ENCODE assay signal across 10 mouse cellular contexts in the genomic region with DNA sequence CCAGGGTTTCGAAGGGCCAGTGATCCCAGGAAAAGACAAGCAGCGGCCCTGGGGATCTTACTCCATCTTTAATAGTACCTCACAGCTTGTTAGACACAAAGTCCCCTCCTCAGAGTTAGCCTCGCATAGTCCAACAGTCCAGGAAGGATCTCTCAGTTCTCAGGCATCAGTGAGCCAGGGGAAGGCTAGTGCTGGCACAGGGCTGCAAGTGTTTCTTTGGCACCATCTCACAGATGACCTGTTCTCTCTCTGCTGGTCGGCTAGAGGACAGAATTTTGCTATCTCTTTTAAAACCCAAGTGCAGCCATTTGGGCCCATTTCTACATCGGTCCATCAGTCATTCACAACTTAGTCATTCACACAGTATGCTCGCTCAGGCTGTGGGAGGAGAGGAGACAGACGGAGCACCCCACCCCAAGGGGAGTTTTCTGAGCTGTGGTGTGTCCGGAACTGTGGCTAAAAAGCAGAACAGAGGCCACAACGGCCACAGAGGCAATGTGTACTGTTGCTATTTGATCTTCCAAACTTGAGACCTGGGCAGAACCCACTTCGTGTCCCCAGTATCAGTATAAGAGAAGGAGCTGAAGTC. TPM values are rescaled to one million over a fixed set of nuclear protein-coding genes. Genes with fewer than 3 reads are reported as not detected.
A peak's percentile ranks its signal among the peaks of the same experiment; 100 is the strongest.
DNase-seq lines count a peak whose midpoint lies in the region; ATAC-seq lines count a peak whose summit lies in the region.
"Had no signal": no experiment of that assay in that cellular context is flagged by ENCODE, and none has a peak within 500 bp of the region (broad histone marks: within the 10 kb centered on the region; RNA-seq: fewer than 3 reads in every experiment).

No protein-coding gene starts in this region.

- intact Hi-C loops in heart, postnatal 36 days (cut with DNase I), result no loop called here

- H3K27me3 ChIP-seq in heart, embryonic 12.5 days (replicated peaks), result no peaks in the 10 kb centered on the region
- peaks cover 46% of the 10 kb centered on the region for H3K27me3 ChIP-seq in liver, embryonic 12.5 days (replicated peaks)
- H3K27me3 ChIP-seq in embryonic facial prominence, embryonic 12.5 days, result no peaks in the 10 kb centered on the region

- H3K9ac ChIP-seq in heart, embryonic 12.5 days, result 0 out of 2 replicates have a peak overlapping the region, but pooled peaks have one; percentile 17
- H3K9ac ChIP-seq in liver, embryonic 12.5 days, result no peak overlapping the region
- no peak overlapping the region for H3K9ac ChIP-seq in embryonic facial prominence, embryonic 12.5 days

- peaks cover 70% of the 10 kb centered on the region for H3K4me1 ChIP-seq in heart, embryonic 12.5 days (replicated peaks)
- H3K4me1 ChIP-seq in liver, embryonic 12.5 days, result peaks cover 69% of the 10 kb centered on the region
- peaks cover 66% of the 10 kb centered on the region for H3K4me1 ChIP-seq in embryonic facial prominence, embryonic 12.5 days

- H3K4me2 ChIP-seq in heart, embryonic 12.5 days, result no peak overlapping the region
- no peak overlapping the region for H3K4me2 ChIP-seq in liver, embryonic 12.5 days
- no peak overlapping the region for H3K4me2 ChIP-seq in embryonic facial prominence, embryonic 12.5 days (replicated peaks)

- H3K4me3 ChIP-seq in heart, embryonic 12.5 days, result no peak overlapping the region
- H3K4me3 ChIP-seq in liver, embryonic 12.5 days, result no peak overlapping the region
- no peak overlapping the region for H3K4me3 ChIP-seq in embryonic facial prominence, embryonic 12.5 days

- no peaks in the 10 kb centered on the region for H3K36me3 ChIP-seq in heart, embryonic 12.5 days
- no peaks in the 10 kb centered on the region for H3K36me3 ChIP-seq in liver, embryonic 12.5 days
- no peaks in the 10 kb centered on the region for H3K36me3 ChIP-seq in embryonic facial prominence, embryonic 12.5 days

- ATAC-seq in heart, embryonic 12.5 days (ENCODE audit: insufficient number of reproducible peaks, low FRiP score), result no peak
- no peak for ATAC-seq in liver, embryonic 12.5 days
- ATAC-seq in embryonic facial prominence, embryonic 12.5 days (ENCODE audit: insufficient number of reproducible peaks, insufficient read depth, low FRiP score, low TSS enrichment), result no peak
- peak; percentile 82 for ATAC-seq in megakaryocyte progenitor cell, adult 5-6 weeks (replicated peaks; ENCODE audit: poor library complexity)

- H3K27ac ChIP-seq in heart, embryonic 12.5 days (ENCODE audit: poor library complexity, severe bottlenecking), result peak overlapping the region; percentile 69
- peak overlapping the region; percentile 56 for H3K27ac ChIP-seq in liver, embryonic 12.5 days
- H3K27ac ChIP-seq in embryonic facial prominence, embryonic 12.5 days, result 0 out of 2 replicates have a peak overlapping the region, but pooled peaks have one; percentile 1
- H3K27ac ChIP-seq: macrophage had no signal

- DNase-seq in heart, postnatal 36 days, result no peak
- no peak for DNase-seq in liver
- no peak for DNase-seq in right cerebral cortex, postnatal 36 days (ENCODE audit: low spot score in 2 of 2)
- no peak for DNase-seq in right cerebral cortex, adult 2 months (ENCODE audit: low spot score in 2 of 2)
- DNase-seq: thymus, adult 18-20 months had no signal

- 56% methylated on average over 10 of the region's 10 CpGs for WGBS in heart, embryonic 12.5 days
- 37% methylated on average over 10 of the region's 10 CpGs for WGBS in liver, embryonic 12.5 days (ENCODE audit: insufficient replicate concordance)
- 57% methylated on average over 10 of the region's 10 CpGs for WGBS in embryonic facial prominence, embryonic 12.5 days

- H3K9me3 ChIP-seq in heart, embryonic 12.5 days (replicated peaks), result no peaks in the 10 kb centered on the region
- H3K9me3 ChIP-seq in liver, embryonic 12.5 days (replicated peaks), result no peaks in the 10 kb centered on the region
- no peaks in the 10 kb centered on the region for H3K9me3 ChIP-seq in embryonic facial prominence, embryonic 12.5 days

RNA-seq across cellular contexts. Expression of a gene that starts 43.7 kb away (rescaled TPM):
- polyA plus RNA-seq in heart, embryonic 12.5 days (2016; fragmentation: Nextera tagmentation; extraction: Ambion mirVana), result 6.2 and 7.7 TPM in 2 replicates
- 10 to 100 TPM; 13.2 to 33.5 TPM for total RNA-seq in heart, postnatal 36 days (2021)
- 9.6 and 10.4 TPM in 2 replicates for polyA plus RNA-seq in liver, embryonic 12.5 days (2016; fragmentation: Nextera tagmentation; extraction: Ambion mirVana)
- 11.5 and 11.8 TPM in 2 replicates for polyA plus RNA-seq in embryonic facial prominence, embryonic 12.5 days (2016; fragmentation: Nextera tagmentation; extraction: Ambion mirVana)
- total RNA-seq in megakaryocyte progenitor cell, adult 5-6 weeks (2015), result 4.6 and 6.0 TPM in 2 replicates
- 2.7 and 4.9 TPM in 2 replicates for total RNA-seq in megakaryocyte progenitor cell, adult 5-6 weeks (2017)

Comparison
In these comparisons a context has a peak if more than half of its experiments do, and no peak if none do; other contexts are left out.
1. H3K27ac ChIP-seq: peak in every context shown above with its lines; median percentile 69 in heart, embryonic 12.5 days; 56 in liver, embryonic 12.5 days; 1 in embryonic facial prominence, embryonic 12.5 days.